Mouse (Mus musculus): ENCODE results near the gene Yeats2. TPM values are rescaled to one million over a fixed set of nuclear protein-coding genes. Genes with fewer than 3 reads are reported as not detected.
A peak's percentile ranks its signal among the peaks of the same experiment; 100 is the strongest.

The Yeats2 gene
- polyA plus RNA-seq (2012; rRNA removed), result 27.1 and 32.9 TPM in 2 replicates

GRCm38 (mm10) chr16:20140772-20141531 is at the start of gene Yeats2:
TSS of gene Yeats2 (plus strand) at chr16:20141063.
- WGBS, result under 1% methylated on average over 90 of the region's 92 CpGs
- TF ChIP-seq POLR2A (IDR thresholded peaks at IDR 0.05; ENCODE audit: borderline replicate concordance, insufficient read depth, low read length), result peak; percentile 80; the same call in 1 of the 2 replicates
- TF ChIP-seq CTCF (IDR thresholded peaks at IDR 0.05; ENCODE audit: borderline replicate concordance, insufficient read depth, low read depth, low read length), result no peak
- H3K4me3 ChIP-seq (replicated peaks; ENCODE audit: insufficient read depth, low read depth, low read length), result peak within 1 kb of the TSS; percentile 95
- H3K27me3 ChIP-seq (ENCODE audit: control insufficient read depth, insufficient read depth, low read length), result no peaks in the 10 kb centered on the region
- DNase-seq, result peak; percentile 83 to 89
- H3K27ac ChIP-seq (ENCODE audit: insufficient read depth, low read length), result peak within 1 kb of the TSS; percentile 97
- H3K4me1 ChIP-seq (ENCODE audit: control insufficient read depth, insufficient read depth, low read length), result no peaks in the 10 kb centered on the region

- no peak overlapping the region for H3K27ac ChIP-seq (ENCODE audit: insufficient read depth, low read length)
- TF ChIP-seq CTCF (IDR thresholded peaks at IDR 0.05; ENCODE audit: borderline replicate concordance, insufficient read depth, low read depth, low read length), result no peak
- no peak for TF ChIP-seq POLR2A (IDR thresholded peaks at IDR 0.05; ENCODE audit: borderline replicate concordance, insufficient read depth, low read length)
Measured at GRCm38 (mm10) chr16:20095966-20096365, 44.9 kb upstream of the Yeats2 start.

GRCm38 (mm10) chr16:20097069-20097710 is 43.7 kb upstream of the Yeats2 start, which contains the start of gene Klhl24:
TSS of gene Klhl24 (plus strand) at chr16:20097542.
- under 1% methylated on average over 29 of the region's 29 CpGs for WGBS
- peak; percentile 92 to 95 for DNase-seq
- TF ChIP-seq POLR2A (IDR thresholded peaks at IDR 0.05; ENCODE audit: borderline replicate concordance, insufficient read depth, low read length) (peak; percentile 90), CTCF (IDR thresholded peaks at IDR 0.05; ENCODE audit: borderline replicate concordance, insufficient read depth, low read depth, low read length) (peak; percentile 60; the same call in 1 of the 2 replicates)
- Histone ChIP-seq H3K27me3 (ENCODE audit: control insufficient read depth, insufficient read depth, low read length) (no peaks in the 10 kb centered on the region), H3K27ac (ENCODE audit: insufficient read depth, low read length) (peak within 1 kb of the TSS; percentile 80), H3K4me3 (replicated peaks; ENCODE audit: insufficient read depth, low read depth, low read length) (peak within 1 kb of the TSS; percentile 84), H3K4me1 (ENCODE audit: control insufficient read depth, insufficient read depth, low read length) (no peaks in the 10 kb centered on the region)

More at GRCm38 (mm10) chr16:20095966-20096365, 44.9 kb upstream of the Yeats2 start:
- Histone ChIP-seq H3K27me3 (ENCODE audit: control insufficient read depth, insufficient read depth, low read length) (no peaks in the 10 kb centered on the region), H3K4me3 (replicated peaks; ENCODE audit: insufficient read depth, low read depth, low read length) (no peak overlapping the region), H3K4me1 (ENCODE audit: control insufficient read depth, insufficient read depth, low read length) (no peaks in the 10 kb centered on the region)
- WGBS, result 91% methylated on average over 2 of the region's 2 CpGs
- DNase-seq, result no peak

GRCm38 (mm10) chr16:20097711-20098374 is 43.0 kb upstream of the Yeats2 start:
- H3K4me1 ChIP-seq (ENCODE audit: control insufficient read depth, insufficient read depth, low read length), result no peaks in the 10 kb centered on the region
- no peak for TF ChIP-seq POLR2A (IDR thresholded peaks at IDR 0.05; ENCODE audit: borderline replicate concordance, insufficient read depth, low read length)
- no peak for TF ChIP-seq CTCF (IDR thresholded peaks at IDR 0.05; ENCODE audit: borderline replicate concordance, insufficient read depth, low read depth, low read length)
- under 1% methylated on average over 61 of the region's 61 CpGs for WGBS
- peak; percentile 92 to 94 for DNase-seq
- H3K27me3 ChIP-seq (ENCODE audit: control insufficient read depth, insufficient read depth, low read length), result no peaks in the 10 kb centered on the region
- peak overlapping the region; percentile 80 for H3K27ac ChIP-seq (ENCODE audit: insufficient read depth, low read length)
- peak overlapping the region; percentile 84 for H3K4me3 ChIP-seq (replicated peaks; ENCODE audit: insufficient read depth, low read depth, low read length)

GRCm38 (mm10) chr16:20098375-20098727 is 42.5 kb upstream of the Yeats2 start:
- H3K4me1 ChIP-seq (ENCODE audit: control insufficient read depth, insufficient read depth, low read length), result no peaks in the 10 kb centered on the region
- peak overlapping the region; percentile 67; the same call in 1 of the 2 replicates for H3K27ac ChIP-seq (ENCODE audit: insufficient read depth, low read length)
- no peak for DNase-seq
- H3K27me3 ChIP-seq (ENCODE audit: control insufficient read depth, insufficient read depth, low read length), result no peaks in the 10 kb centered on the region
- TF ChIP-seq CTCF (IDR thresholded peaks at IDR 0.05; ENCODE audit: borderline replicate concordance, insufficient read depth, low read depth, low read length) (no peak), POLR2A (IDR thresholded peaks at IDR 0.05; ENCODE audit: borderline replicate concordance, insufficient read depth, low read length) (no peak)
- peak overlapping the region; percentile 84 for H3K4me3 ChIP-seq (replicated peaks; ENCODE audit: insufficient read depth, low read depth, low read length)
- 1% methylated on average over 4 of the region's 4 CpGs for WGBS

GRCm38 (mm10) chr16:20098866-20099629 is 41.8 kb upstream of the Yeats2 start:
- no peak overlapping the region for H3K4me3 ChIP-seq (replicated peaks; ENCODE audit: insufficient read depth, low read depth, low read length)

DNA sequence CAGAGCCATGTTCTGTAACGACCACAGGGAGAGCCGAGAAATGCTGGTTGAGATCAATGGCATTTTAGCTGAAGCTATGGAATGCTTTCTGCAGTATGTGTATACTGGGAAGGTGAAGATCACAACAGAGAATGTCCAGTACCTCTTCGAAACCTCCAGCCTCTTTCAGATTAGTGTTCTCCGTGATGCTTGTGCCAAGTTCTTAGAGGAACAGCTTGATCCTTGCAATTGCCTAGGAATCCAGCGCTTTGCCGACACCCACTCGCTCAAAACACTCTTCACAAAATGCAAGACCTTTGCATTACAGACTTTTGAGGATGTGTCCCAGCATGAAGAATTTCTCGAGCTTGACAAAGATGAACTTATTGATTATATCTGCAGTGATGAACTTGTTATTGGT is 33.9 kb upstream of the Yeats2 start:
- Histone ChIP-seq H3K4me3 (replicated peaks; ENCODE audit: insufficient read depth, low read depth, low read length) (no peak overlapping the region), H3K4me1 (ENCODE audit: control insufficient read depth, insufficient read depth, low read length) (peaks cover 3% of the 10 kb centered on the region; the same call in 1 of the 2 replicates), H3K27me3 (ENCODE audit: control insufficient read depth, insufficient read depth, low read length) (no peaks in the 10 kb centered on the region), H3K27ac (ENCODE audit: insufficient read depth, low read length) (no peak overlapping the region)
- 82% methylated on average over 8 of the region's 8 CpGs for WGBS
- no peak for DNase-seq
- TF ChIP-seq POLR2A (IDR thresholded peaks at IDR 0.05; ENCODE audit: borderline replicate concordance, insufficient read depth, low read length) (no peak), CTCF (IDR thresholded peaks at IDR 0.05; ENCODE audit: borderline replicate concordance, insufficient read depth, low read depth, low read length) (no peak)

More at GRCm38 (mm10) chr16:20098866-20099629, 41.8 kb upstream of the Yeats2 start:
- Histone ChIP-seq H3K4me1 (ENCODE audit: control insufficient read depth, insufficient read depth, low read length) (no peaks in the 10 kb centered on the region), H3K27ac (ENCODE audit: insufficient read depth, low read length) (no peak overlapping the region), H3K27me3 (ENCODE audit: control insufficient read depth, insufficient read depth, low read length) (no peaks in the 10 kb centered on the region)
- 86% methylated on average over 6 of the region's 6 CpGs for WGBS
- TF ChIP-seq POLR2A (IDR thresholded peaks at IDR 0.05; ENCODE audit: borderline replicate concordance, insufficient read depth, low read length) (no peak), CTCF (IDR thresholded peaks at IDR 0.05; ENCODE audit: borderline replicate concordance, insufficient read depth, low read depth, low read length) (no peak)
- peak in 1 of 2 experiments; percentile 23 for DNase-seq
